Mouse (Mus musculus) hindbrain, embryonic 14.5 days (tissue): Measurements from ENCODE around the gene Cd244a. TPM values are rescaled to one million over a fixed set of nuclear protein-coding genes. Genes with fewer than 3 reads are reported as not detected.

Experiments used
- ATAC-seq: fragments of 200-750 bp; cut with Nextera tagmentation; 2 replicates; pipeline ENCODE4 v1.8.0; 2017; ENCODE audit warnings: moderate number of reproducible peaks, mild to moderate bottlenecking, moderate TSS enrichment, moderate library complexity; ENCODE audit not compliant: low FRiP score
- DNase-seq: peaks from one replicate; pipeline ENCODE4 v3.0.0-alpha.2; 2015; ENCODE audit warnings: low spot score
- H3K27ac ChIP-seq: fragments of 300-500 bp; sonication (generic); 2 replicates; pipeline ENCODE4 v1.5.1; 2014; ENCODE audit warnings: mild to moderate bottlenecking, moderate library complexity
- H3K27me3 ChIP-seq: fragments of 300-500 bp; sonication (generic); 2 replicates; pipeline ENCODE4 v1.6.1; 2014; ENCODE audit warnings: mild to moderate bottlenecking, low read length, mixed read lengths; ENCODE audit not compliant: control insufficient read depth, insufficient read depth
- H3K36me3 ChIP-seq: fragments of 300-500 bp; sonication (generic); replicated peaks from 2 replicates; pipeline ENCODE4 v1.6.1; 2014; ENCODE audit not compliant: control insufficient read depth, insufficient read depth
- H3K4me1 ChIP-seq: fragments of 300-500 bp; sonication (generic); replicated peaks from 2 replicates; pipeline ENCODE4 v1.6.1; 2014; ENCODE audit warnings: antibody characterized with exemption, low read length, mixed read lengths; ENCODE audit not compliant: control insufficient read depth, insufficient read depth
- H3K4me2 ChIP-seq: fragments of 300-500 bp; sonication (generic); replicated peaks from 2 replicates; pipeline ENCODE4 v1.6.1; 2014; ENCODE audit warnings: mild to moderate bottlenecking, moderate library complexity
- H3K4me3 ChIP-seq: fragments of 300-500 bp; sonication (generic); replicated peaks from 2 replicates; pipeline ENCODE4 v1.5.1; 2014; ENCODE audit warnings: mild to moderate bottlenecking, low read length
- H3K9ac ChIP-seq: fragments of 300-500 bp; sonication (generic); 2 replicates; pipeline ENCODE4 v1.6.1; 2014
- H3K9me3 ChIP-seq: fragments of 300-500 bp; sonication (generic); 2 replicates; pipeline ENCODE4 v1.6.1; 2016; ENCODE audit warnings: low read length; ENCODE audit not compliant: control insufficient read depth
- WGBS: fragments of 180-500 bp; shearing (Covaris S2); extraction: QIAGEN DNeasy Blood & Tissue Kit; methylation state at CpG from one replicate; pipeline ENCODE4 v1.1.7; 2014; 5-methylcytosine and 5-hydroxymethylcytosine counted together
- polyA plus RNA-seq: library from polyadenylated mRNA; unstranded; fragments of >200 nt; fragmentation: Nextera tagmentation; extraction: Ambion mirVana; gene quantifications from 2 replicates; pipeline ENCODE4 v1.2.1, GENCODE M21; 2014

Cd244a gene
- polyA plus RNA-seq, result not detected in 2 replicates

GRCm38 (mm10) chr1:171558898-171559297 is at the start of gene Cd244a:
Gene Cd244a, plus strand, starts transcription at chr1:171559193.
- H3K36me3 ChIP-seq, result no peaks in the 10 kb centered on the region
- no peaks in the 10 kb centered on the region for H3K27me3 ChIP-seq
- H3K4me2 ChIP-seq, result no peak within 1 kb of the TSS
- no peak within 1 kb of the TSS for H3K27ac ChIP-seq
- ATAC-seq, result no peak
- no peaks in the 10 kb centered on the region for H3K9me3 ChIP-seq
- H3K4me3 ChIP-seq, result no peak within 1 kb of the TSS
- no peaks in the 10 kb centered on the region for H3K4me1 ChIP-seq
- 77% methylated on average over 4 of the region's 4 CpGs for WGBS
- no peak for DNase-seq
- H3K9ac ChIP-seq, result no peak within 1 kb of the TSS

- Histone ChIP-seq H3K27me3 (no peaks in the 10 kb centered on the region), H3K9me3 (no peaks in the 10 kb centered on the region), H3K27ac (no peak overlapping the region), H3K4me2 (no peak overlapping the region), H3K4me3 (no peak overlapping the region), H3K4me1 (no peaks in the 10 kb centered on the region), H3K9ac (no peak overlapping the region), H3K36me3 (no peaks in the 10 kb centered on the region)
- DNase-seq (no peak), ATAC-seq (no peak)
- 91% methylated on average over 2 of the region's 2 CpGs for WGBS
Observed at GRCm38 (mm10) chr1:171513234-171513633, 45.8 kb upstream of the Cd244a start.

- H3K27me3 ChIP-seq, result no peaks in the 10 kb centered on the region
- WGBS, result 94% methylated on average over 1 of the region's 1 CpGs
- H3K4me3 ChIP-seq, result no peak overlapping the region
- no peak overlapping the region for H3K27ac ChIP-seq
- no peaks in the 10 kb centered on the region for H3K36me3 ChIP-seq
- H3K9me3 ChIP-seq, result no peaks in the 10 kb centered on the region
- no peak for ATAC-seq
- H3K4me2 ChIP-seq, result no peak overlapping the region
- no peak for DNase-seq
- H3K9ac ChIP-seq, result no peak overlapping the region
- no peaks in the 10 kb centered on the region for H3K4me1 ChIP-seq
Observed at GRCm38 (mm10) chr1:171513760-171514159, 45.2 kb upstream of the Cd244a start.

- no peaks in the 10 kb centered on the region for H3K9me3 ChIP-seq
- no peak overlapping the region for H3K9ac ChIP-seq
- DNase-seq (no peak), ATAC-seq (no peak)
- H3K4me2 ChIP-seq, result no peak overlapping the region
- H3K4me3 ChIP-seq, result no peak overlapping the region
- H3K27ac ChIP-seq, result no peak overlapping the region
- no peaks in the 10 kb centered on the region for H3K4me1 ChIP-seq
- H3K36me3 ChIP-seq, result no peaks in the 10 kb centered on the region
- H3K27me3 ChIP-seq, result no peaks in the 10 kb centered on the region
- WGBS, result 6% methylated on average over 1 of the region's 1 CpGs
Observed at GRCm38 (mm10) chr1:171515039-171515438, 44.0 kb upstream of the Cd244a start.

GRCm38 (mm10) chr1:171515557-171515956 is 43.4 kb upstream of the Cd244a start:
- Histone ChIP-seq H3K4me1 (no peaks in the 10 kb centered on the region), H3K27ac (no peak overlapping the region), H3K9ac (no peak overlapping the region), H3K9me3 (no peaks in the 10 kb centered on the region), H3K4me3 (no peak overlapping the region), H3K27me3 (no peaks in the 10 kb centered on the region), H3K36me3 (no peaks in the 10 kb centered on the region), H3K4me2 (no peak overlapping the region)
- 92% methylated on average over 4 of the region's 4 CpGs for WGBS
- DNase-seq (no peak), ATAC-seq (no peak)

- Histone ChIP-seq H3K9me3 (no peaks in the 10 kb centered on the region), H3K36me3 (no peaks in the 10 kb centered on the region), H3K27ac (no peak overlapping the region), H3K4me1 (no peaks in the 10 kb centered on the region), H3K4me3 (no peak overlapping the region), H3K27me3 (no peaks in the 10 kb centered on the region), H3K9ac (no peak overlapping the region), H3K4me2 (no peak overlapping the region)
- ATAC-seq, result no peak
- no peak for DNase-seq
- WGBS, result 95% methylated on average over 4 of the region's 4 CpGs
Observed at GRCm38 (mm10) chr1:171531367-171531766, 27.6 kb upstream of the Cd244a start.

GRCm38 (mm10) chr1:171532830-171533229 is 26.2 kb upstream of the Cd244a start:
- DNase-seq, result no peak

GRCm38 (mm10) chr1:171534557-171534956 is 24.4 kb upstream of the Cd244a start:
- H3K36me3 ChIP-seq, result no peaks in the 10 kb centered on the region
- ATAC-seq (no peak), DNase-seq (no peak)
- H3K27ac ChIP-seq, result no peak overlapping the region
- no peak overlapping the region for H3K9ac ChIP-seq
- no peak overlapping the region for H3K4me2 ChIP-seq
- H3K27me3 ChIP-seq, result no peaks in the 10 kb centered on the region
- peaks cover 2% of the 10 kb centered on the region; the same call in 1 of the 2 replicates for H3K9me3 ChIP-seq
- H3K4me1 ChIP-seq, result no peaks in the 10 kb centered on the region
- no peak overlapping the region for H3K4me3 ChIP-seq

More at GRCm38 (mm10) chr1:171532830-171533229, 26.2 kb upstream of the Cd244a start:
- Histone ChIP-seq H3K27ac (no peak overlapping the region), H3K4me3 (no peak overlapping the region), H3K36me3 (no peaks in the 10 kb centered on the region), H3K9me3 (no peaks in the 10 kb centered on the region), H3K9ac (no peak overlapping the region), H3K27me3 (no peaks in the 10 kb centered on the region), H3K4me2 (no peak overlapping the region), H3K4me1 (no peaks in the 10 kb centered on the region)
- ATAC-seq, result no peak
- 64% methylated on average over 2 of the region's 2 CpGs for WGBS

GRCm38 (mm10) chr1:171535194-171535593 is 23.8 kb upstream of the Cd244a start, which contains the start of gene Itln1:
Gene Itln1, minus strand, starts transcription at chr1:171535294.
- no peak for DNase-seq
- H3K4me1 ChIP-seq, result no peaks in the 10 kb centered on the region
- no peak within 1 kb of the TSS for H3K4me2 ChIP-seq
- H3K27ac ChIP-seq, result no peak within 1 kb of the TSS
- H3K4me3 ChIP-seq, result no peak within 1 kb of the TSS
- H3K9me3 ChIP-seq, result peaks cover 8% of the 10 kb centered on the region; the same call in 1 of the 2 replicates
- no peak within 1 kb of the TSS for H3K9ac ChIP-seq
- ATAC-seq, result no peak
- H3K36me3 ChIP-seq, result no peaks in the 10 kb centered on the region
- H3K27me3 ChIP-seq, result no peaks in the 10 kb centered on the region
- WGBS, result 95% methylated on average over 1 of the region's 1 CpGs

GRCm38 (mm10) chr1:171540694-171541093 is 18.3 kb upstream of the Cd244a start:
- Histone ChIP-seq H3K4me1 (no peaks in the 10 kb centered on the region), H3K36me3 (no peaks in the 10 kb centered on the region), H3K27me3 (no peaks in the 10 kb centered on the region), H3K9me3 (peaks cover 9% of the 10 kb centered on the region; the same call in 1 of the 2 replicates), H3K27ac (no peak overlapping the region), H3K4me2 (no peak overlapping the region), H3K9ac (no peak overlapping the region), H3K4me3 (no peak overlapping the region)
- DNase-seq, result no peak
- ATAC-seq, result no peak
- 86% methylated on average over 1 of the region's 1 CpGs for WGBS
